Mouse (Mus musculus) ES-E14 (cell line): ENCODE data around the gene Bmf.

Source experiments
- CHD2 ChIP-seq: IDR thresholded peaks from 2 replicates; pipeline ENCODE4 v1.6.1; 2014; ENCODE audit warnings: mild to moderate bottlenecking, low read depth, low read length, inconsistent platforms
- MAFK ChIP-seq: IDR thresholded peaks from 2 replicates; pipeline ENCODE4 v1.6.1; 2014; ENCODE audit warnings: mild to moderate bottlenecking, low read depth, low read length, inconsistent platforms; ENCODE audit not compliant: insufficient read depth
- ZNF384 ChIP-seq: IDR thresholded peaks from 2 replicates; pipeline ENCODE4 v1.6.1; 2012; ENCODE audit warnings: low read depth, low read length, inconsistent platforms

GRCm38 (mm10) chr2:118536553-118536952 lies 12.9 kb downstream of the Bmf start:
- TF ChIP-seq CHD2 (no peak), ZNF384 (no peak), MAFK (no peak)
